Mouse (Mus musculus) liver, embryonic 15.5 days (tissue): ENCODE measurements around the gene Gm2115. TPM values are rescaled to one million over a fixed set of nuclear protein-coding genes. Genes with fewer than 3 reads are reported as not detected.

Experiments
- ATAC-seq: fragments of 200-750 bp; cut with Nextera tagmentation; 2 replicates; pipeline ENCODE4 v1.8.0; 2017; ENCODE audit warnings: moderate number of reproducible peaks, mild to moderate bottlenecking, moderate library complexity; ENCODE audit not compliant: insufficient read depth
- H3K27ac ChIP-seq: fragments of 300-500 bp; sonication (generic); replicated peaks from 2 replicates; pipeline ENCODE4 v1.5.1; 2015; ENCODE audit warnings: mild to moderate bottlenecking, inconsistent platforms
- H3K27me3 ChIP-seq: fragments of 300-500 bp; sonication (generic); 2 replicates; pipeline ENCODE4 v1.6.1; 2015; ENCODE audit warnings: mild to moderate bottlenecking, inconsistent platforms
- H3K36me3 ChIP-seq: fragments of 300-500 bp; sonication (generic); replicated peaks from 2 replicates; pipeline ENCODE4 v1.6.1; 2015; ENCODE audit warnings: moderate library complexity, mild to moderate bottlenecking, inconsistent platforms
- H3K4me1 ChIP-seq: fragments of 300-500 bp; sonication (generic); replicated peaks from 2 replicates; pipeline ENCODE4 v1.6.1; 2015; ENCODE audit warnings: inconsistent platforms
- H3K4me2 ChIP-seq: fragments of 300-500 bp; sonication (generic); 2 replicates; pipeline ENCODE4 v1.6.1; 2015; ENCODE audit warnings: moderate library complexity, mild to moderate bottlenecking, inconsistent platforms
- H3K4me3 ChIP-seq: fragments of 300-500 bp; sonication (generic); replicated peaks from 2 replicates; pipeline ENCODE4 v1.5.1; 2015; ENCODE audit warnings: mild to moderate bottlenecking, inconsistent platforms
- H3K9ac ChIP-seq: fragments of 300-500 bp; sonication (generic); 2 replicates; pipeline ENCODE4 v1.6.1; 2015; ENCODE audit warnings: moderate library complexity, mild to moderate bottlenecking, inconsistent platforms
- H3K9me3 ChIP-seq: fragments of 300-500 bp; sonication (generic); replicated peaks from 2 replicates; pipeline ENCODE4 v1.6.1; 2016; ENCODE audit warnings: inconsistent platforms
- WGBS: fragments of 180-500 bp; shearing (Covaris S2); methylation state at CpG from one replicate; pipeline ENCODE4 v1.1.7; 2015; ENCODE audit warnings: mixed read lengths; ENCODE audit not compliant: insufficient replicate concordance; 5-methylcytosine and 5-hydroxymethylcytosine counted together
- polyA plus RNA-seq: library from polyadenylated mRNA; unstranded; fragments of >200 nt; fragmentation: Nextera tagmentation; extraction: Ambion mirVana; gene quantifications from 2 replicates; pipeline ENCODE4 v1.2.1, GENCODE M21; 2015

Gene Gm2115
- polyA plus RNA-seq, 1 experiment from 2014 or later: 0.06 TPM

GRCm38 (mm10) chr7:84587101-84587783 is 58.5 kb downstream of the Gm2115 start:
- peak overlapping the region; percentile 59 for H3K4me2 ChIP-seq

DNA sequence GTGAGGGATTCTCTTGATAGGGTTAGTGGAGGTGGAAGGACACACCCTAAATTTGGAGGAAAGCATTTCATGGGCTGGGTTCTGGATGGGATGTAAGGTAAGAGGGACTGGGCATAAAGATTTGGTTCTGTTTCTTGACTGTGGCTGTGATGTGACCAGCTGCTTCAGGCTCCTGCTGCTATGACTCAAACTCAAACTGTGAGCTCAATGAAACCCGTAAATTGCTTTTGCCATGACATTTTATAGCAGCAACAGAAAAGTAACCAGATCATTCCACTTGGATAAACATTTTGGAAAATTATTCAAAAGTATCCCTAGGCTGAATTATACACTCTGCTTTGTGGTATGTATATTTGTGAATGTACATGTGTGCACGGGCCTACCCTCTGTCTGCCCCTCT is 61.9 kb downstream of the Gm2115 start:
- Histone ChIP-seq H3K4me2 (no peak overlapping the region), H3K4me1 (peaks cover 45% of the 10 kb centered on the region), H3K27ac (no peak overlapping the region), H3K36me3 (peaks cover 3% of the 10 kb centered on the region; the same call in 1 of the 2 replicates), H3K4me3 (no peak overlapping the region), H3K9ac (no peak overlapping the region), H3K27me3 (no peaks in the 10 kb centered on the region), H3K9me3 (no peaks in the 10 kb centered on the region)
- WGBS: 83% methylated on average over 2 of the region's 2 CpGs
- ATAC-seq: no peak

More at GRCm38 (mm10) chr7:84587101-84587783, 58.5 kb downstream of the Gm2115 start:
- H3K9ac ChIP-seq: peak overlapping the region; percentile 31; the same call in 1 of the 2 replicates
- H3K36me3 ChIP-seq: peaks cover 3% of the 10 kb centered on the region; the same call in 1 of the 2 replicates
- peak overlapping the region; percentile 80 for H3K27ac ChIP-seq
- no peaks in the 10 kb centered on the region for H3K27me3 ChIP-seq
- 50% methylated on average over 5 of the region's 5 CpGs for WGBS
- H3K4me1 ChIP-seq: peaks cover 42% of the 10 kb centered on the region
- H3K9me3 ChIP-seq: no peaks in the 10 kb centered on the region
- ATAC-seq: peak; percentile 99
- H3K4me3 ChIP-seq: no peak overlapping the region; the same call in 1 of the 2 replicates

GRCm38 (mm10) chr7:84591347-84591746 is 62.6 kb downstream of the Gm2115 start:
- H3K4me2 ChIP-seq: no peak overlapping the region
- no peaks in the 10 kb centered on the region for H3K27me3 ChIP-seq
- ATAC-seq: no peak
- H3K4me1 ChIP-seq: peaks cover 39% of the 10 kb centered on the region
- H3K4me3 ChIP-seq: no peak overlapping the region
- WGBS: 64% methylated on average over 3 of the region's 3 CpGs
- no peak overlapping the region for H3K27ac ChIP-seq
- H3K9ac ChIP-seq: no peak overlapping the region
- H3K36me3 ChIP-seq: peaks cover 3% of the 10 kb centered on the region; the same call in 1 of the 2 replicates
- no peaks in the 10 kb centered on the region for H3K9me3 ChIP-seq

DNA sequence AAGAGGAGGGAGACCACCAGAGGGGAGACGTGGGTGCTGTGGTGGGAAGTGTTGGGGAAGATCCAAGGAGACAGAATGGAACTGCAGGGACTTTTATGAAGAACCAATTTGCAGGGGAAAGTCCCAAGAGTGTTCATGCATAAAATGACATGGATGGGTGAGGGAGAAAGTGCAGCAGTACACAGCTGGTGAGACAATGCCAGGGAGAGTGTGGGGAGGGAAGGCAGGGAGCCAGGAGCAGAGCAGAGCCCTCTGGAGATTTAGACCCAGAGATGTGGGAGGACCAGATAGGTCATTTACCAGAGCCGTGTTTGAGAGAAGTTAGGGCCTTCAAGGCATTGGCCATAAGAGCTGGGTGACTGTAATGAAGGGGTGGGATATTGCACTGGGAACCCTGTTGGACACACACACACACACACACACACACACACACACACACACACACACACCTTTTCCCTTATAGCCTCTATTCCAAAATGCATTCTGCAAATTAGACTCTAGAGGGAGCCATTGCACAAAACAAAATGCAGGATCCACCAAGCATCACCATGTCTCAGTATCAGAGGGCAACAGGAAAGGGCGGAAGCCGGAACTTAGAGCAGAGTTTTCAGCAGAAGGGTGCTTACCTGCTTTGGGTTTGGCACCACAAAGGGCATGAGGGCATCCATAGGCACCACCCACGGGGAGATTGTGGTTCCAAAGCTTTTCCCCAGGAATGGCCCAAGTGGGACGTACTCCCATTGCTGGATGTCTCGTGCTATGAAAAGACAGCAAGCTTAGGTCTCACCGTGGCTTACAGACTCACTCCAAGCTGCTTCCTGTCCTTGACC is 65.5 kb downstream of the Gm2115 start:
- WGBS: 43% methylated on average over 8 of the region's 8 CpGs
- H3K4me2 ChIP-seq: peak overlapping the region; percentile 9; the same call in 1 of the 2 replicates

DNA sequence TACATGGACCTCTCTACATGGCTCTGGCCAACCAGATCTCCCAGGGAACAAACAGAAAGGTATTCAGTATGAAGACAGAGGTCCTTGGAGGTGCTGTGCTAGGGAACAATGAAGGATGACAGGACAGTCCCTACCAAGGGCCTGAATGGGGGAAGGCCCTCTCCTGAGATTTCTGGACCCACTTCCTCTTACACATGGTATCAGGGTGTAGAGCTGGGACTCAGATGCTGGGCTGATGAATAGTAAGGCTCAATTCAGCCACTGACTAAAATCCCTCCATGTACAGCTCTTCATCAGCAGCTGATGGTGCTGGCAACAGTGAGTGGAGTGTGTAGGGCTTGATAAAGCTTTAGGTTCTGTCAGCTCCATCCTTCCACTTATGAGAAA is 66.2 kb downstream of the Gm2115 start:
- H3K4me2 ChIP-seq: no peak overlapping the region; the same call in 1 of the 2 replicates
- H3K9ac ChIP-seq: no peak overlapping the region
- 0 out of 2 replicates have a peak, but pooled peaks cover 3% of the 10 kb centered on the region for H3K36me3 ChIP-seq
- H3K27me3 ChIP-seq: no peaks in the 10 kb centered on the region
- no peak overlapping the region for H3K27ac ChIP-seq
- H3K4me1 ChIP-seq: peaks cover 14% of the 10 kb centered on the region
- 0 out of 2 replicates have a peak, but pooled peaks have one; percentile 13 for ATAC-seq
- no peaks in the 10 kb centered on the region for H3K9me3 ChIP-seq
- H3K4me3 ChIP-seq: no peak overlapping the region

More for the DNA sequence above, 65.5 kb downstream of the Gm2115 start:
- H3K36me3 ChIP-seq: 0 out of 2 replicates have a peak, but pooled peaks cover 3% of the 10 kb centered on the region
- no peak overlapping the region for H3K4me3 ChIP-seq
- no peak overlapping the region for H3K9ac ChIP-seq
- ATAC-seq: peak; percentile 51
- H3K9me3 ChIP-seq: no peaks in the 10 kb centered on the region
- no peaks in the 10 kb centered on the region for H3K27me3 ChIP-seq
- peaks cover 14% of the 10 kb centered on the region for H3K4me1 ChIP-seq
- H3K27ac ChIP-seq: no peak overlapping the region

DNA sequence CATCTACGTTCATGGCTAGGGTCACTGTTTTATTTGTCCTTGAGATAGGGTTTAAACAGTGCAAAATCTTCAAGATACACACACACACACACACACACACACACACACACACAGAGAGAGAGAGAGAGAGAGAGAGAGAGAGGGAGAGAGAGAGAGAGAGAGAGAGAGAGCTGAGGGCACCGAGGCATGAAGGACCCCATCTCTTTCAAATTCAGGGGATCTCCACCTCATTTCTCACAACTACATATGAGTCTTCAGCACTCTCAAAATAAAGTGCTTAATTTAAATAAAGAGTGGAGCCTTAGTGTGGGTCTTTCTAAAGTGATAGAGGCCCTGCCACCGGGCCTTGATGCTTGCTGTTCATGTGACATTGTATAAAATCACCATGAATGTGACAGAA is 67.2 kb downstream of the Gm2115 start:
- Histone ChIP-seq H3K4me3 (no peak overlapping the region), H3K9me3 (no peaks in the 10 kb centered on the region), H3K36me3 (peaks cover 7% of the 10 kb centered on the region; the same call in 1 of the 2 replicates), H3K4me1 (peaks cover 8% of the 10 kb centered on the region), H3K27ac (no peak overlapping the region), H3K4me2 (no peak overlapping the region), H3K9ac (no peak overlapping the region), H3K27me3 (no peaks in the 10 kb centered on the region)
- no peak for ATAC-seq
- WGBS: 69% methylated on average over 3 of the region's 3 CpGs

DNA sequence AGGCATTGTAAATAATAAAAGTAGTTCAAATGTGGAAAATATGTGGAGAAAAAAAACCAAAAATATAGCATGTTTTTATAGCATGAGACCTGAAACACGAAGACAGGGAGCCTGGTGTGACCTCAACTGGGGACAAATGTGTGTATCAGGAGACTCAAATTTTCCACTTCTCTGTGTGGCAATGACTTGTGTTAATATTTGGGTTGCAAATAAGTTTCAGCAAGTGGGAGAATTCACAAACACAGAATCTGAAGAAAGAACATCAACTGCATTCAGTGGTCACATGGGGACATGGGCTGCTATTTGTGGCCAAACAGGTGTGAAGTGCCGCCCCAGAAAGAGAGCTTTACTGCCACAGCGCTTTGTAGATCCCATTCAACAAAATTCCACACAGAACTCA is 67.9 kb downstream of the Gm2115 start:
- Histone ChIP-seq H3K4me3 (no peak overlapping the region), H3K36me3 (peaks cover 9% of the 10 kb centered on the region; the same call in 1 of the 2 replicates), H3K4me1 (peaks cover 8% of the 10 kb centered on the region), H3K4me2 (no peak overlapping the region), H3K27me3 (no peaks in the 10 kb centered on the region), H3K27ac (no peak overlapping the region), H3K9ac (no peak overlapping the region), H3K9me3 (no peaks in the 10 kb centered on the region)
- WGBS: 70% methylated on average over 3 of the region's 3 CpGs
- ATAC-seq: no peak

DNA sequence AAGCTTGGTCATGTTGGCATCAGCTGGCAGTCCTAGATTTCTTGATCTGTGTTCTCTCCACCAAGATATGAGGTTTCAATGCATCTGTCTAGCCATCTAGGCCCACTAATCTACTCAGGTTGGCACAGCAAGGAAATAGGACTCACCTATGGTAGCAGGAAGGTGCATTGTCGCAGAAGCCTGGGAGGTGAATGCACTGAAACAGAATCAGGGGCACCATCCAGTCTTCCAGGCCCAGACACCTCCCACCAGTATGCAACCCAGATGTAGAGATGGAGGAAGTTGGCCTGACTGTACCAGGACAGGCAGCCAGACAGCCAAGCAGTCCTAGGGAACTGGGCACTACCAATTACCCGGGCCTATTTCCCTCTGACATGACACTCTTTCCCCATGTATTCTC is 71.9 kb downstream of the Gm2115 start:
- Histone ChIP-seq H3K4me2 (no peak overlapping the region), H3K4me1 (peaks cover 9% of the 10 kb centered on the region), H3K27me3 (0 out of 2 replicates have a peak, but pooled peaks cover 4% of the 10 kb centered on the region), H3K4me3 (no peak overlapping the region), H3K27ac (no peak overlapping the region), H3K9me3 (no peaks in the 10 kb centered on the region), H3K36me3 (peaks cover 9% of the 10 kb centered on the region; the same call in 1 of the 2 replicates), H3K9ac (no peak overlapping the region)
- WGBS: 67% methylated on average over 2 of the region's 2 CpGs
- no peak for ATAC-seq

DNA sequence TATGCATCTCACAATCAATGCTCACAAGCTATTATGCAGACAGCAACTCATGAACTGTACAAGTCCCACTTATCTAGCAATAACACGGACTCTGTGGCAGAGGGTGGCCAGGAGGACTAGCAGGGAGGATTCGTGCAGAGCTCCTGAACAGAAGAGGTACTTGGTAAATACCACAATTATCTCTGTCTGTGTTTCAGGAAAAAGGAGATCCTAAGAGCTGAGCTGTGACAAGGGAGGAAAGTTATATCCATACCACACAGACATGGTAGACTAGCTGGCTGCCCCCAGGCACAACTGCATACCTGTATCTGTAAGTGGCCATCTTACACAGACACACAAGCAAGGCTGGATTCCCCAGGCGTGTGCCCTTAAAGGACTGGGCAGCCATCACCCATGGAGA is 72.6 kb downstream of the Gm2115 start:
- no peak overlapping the region for H3K27ac ChIP-seq
- H3K4me1 ChIP-seq: peaks cover 16% of the 10 kb centered on the region
- H3K4me2 ChIP-seq: no peak overlapping the region
- H3K9ac ChIP-seq: no peak overlapping the region
- 0 out of 2 replicates have a peak, but pooled peaks cover 4% of the 10 kb centered on the region for H3K27me3 ChIP-seq
- WGBS: 45% methylated on average over 3 of the region's 3 CpGs
- peaks cover 9% of the 10 kb centered on the region; the same call in 1 of the 2 replicates for H3K36me3 ChIP-seq
- no peak for ATAC-seq
- no peaks in the 10 kb centered on the region for H3K9me3 ChIP-seq
- H3K4me3 ChIP-seq: no peak overlapping the region

GRCm38 (mm10) chr7:84604501-84604900 is 75.7 kb downstream of the Gm2115 start:
- WGBS: 46% methylated on average over 3 of the region's 3 CpGs
- H3K27ac ChIP-seq: peak overlapping the region; percentile 76
- no peak overlapping the region for H3K9ac ChIP-seq
- H3K27me3 ChIP-seq: 0 out of 2 replicates have a peak, but pooled peaks cover 4% of the 10 kb centered on the region
- H3K4me2 ChIP-seq: peak overlapping the region; percentile 92
- peak; percentile 16; the same call in 1 of the 2 replicates for ATAC-seq
- H3K4me1 ChIP-seq: peaks cover 21% of the 10 kb centered on the region
- no peaks in the 10 kb centered on the region for H3K9me3 ChIP-seq
- H3K4me3 ChIP-seq: peak overlapping the region; percentile 66
- peaks cover 9% of the 10 kb centered on the region; the same call in 1 of the 2 replicates for H3K36me3 ChIP-seq
